Mouse (Mus musculus): ENCODE measurements at regions not wholly inside any gene's neighbourhood (a gene's known extent, or its start where the extent isn't known, plus 50 kb on each side); places are given as distances from the start of the nearest gene placed in this dataset.

GRCm38 (mm10) chr14:105841888-105842287 is 54.7 kb downstream of the Spry2 start:
- in situ Hi-C loops (cut with MboI, MseI) = no loop called here

DNA sequence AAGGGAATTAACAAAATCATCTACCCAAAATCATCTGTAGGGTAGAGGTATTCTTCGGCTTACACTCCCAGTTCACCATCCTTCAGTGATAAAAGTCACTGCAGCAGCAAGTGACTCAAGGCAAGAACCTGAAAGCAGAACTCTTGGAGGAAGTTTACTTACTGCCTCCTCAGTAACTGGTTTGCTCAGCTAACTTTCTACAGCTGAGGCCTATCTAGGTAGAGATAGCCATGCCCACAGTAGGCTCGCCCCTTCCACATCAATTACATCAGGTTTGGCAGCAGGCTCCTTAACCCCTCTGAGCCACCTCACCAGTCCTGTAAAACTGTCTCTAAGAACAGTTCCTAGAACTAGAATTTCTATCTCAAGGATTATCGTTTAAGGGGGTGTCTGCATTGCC is 59.1 kb downstream of the Spry2 start:
- in situ Hi-C loops (cut with MboI, MseI) = no loop called here

- in situ Hi-C loops (cut with MboI, MseI) = no loop called here
Observed at GRCm38 (mm10) chr14:105830701-105831100, 65.9 kb downstream of the Spry2 start.

GRCm38 (mm10) chr14:105830301-105830700 is 66.3 kb downstream of the Spry2 start:
- in situ Hi-C loops (cut with MboI, MseI) = no loop called here

- in situ Hi-C loops (cut with MboI, MseI) = no loop called here
Observed at GRCm38 (mm10) chr14:105823129-105823528, 73.5 kb downstream of the Spry2 start.

- in situ Hi-C loops (cut with MboI, MseI) = no loop called here
Observed at GRCm38 (mm10) chr14:105822653-105823052, 74.0 kb downstream of the Spry2 start.

GRCm38 (mm10) chr14:105819534-105819933 is 77.1 kb downstream of the Spry2 start:
- in situ Hi-C loops (cut with MboI, MseI) = no loop called here

- in situ Hi-C loops (cut with MboI, MseI) = no loop called here
Observed at GRCm38 (mm10) chr14:105818841-105819240, 77.8 kb downstream of the Spry2 start.

DNA sequence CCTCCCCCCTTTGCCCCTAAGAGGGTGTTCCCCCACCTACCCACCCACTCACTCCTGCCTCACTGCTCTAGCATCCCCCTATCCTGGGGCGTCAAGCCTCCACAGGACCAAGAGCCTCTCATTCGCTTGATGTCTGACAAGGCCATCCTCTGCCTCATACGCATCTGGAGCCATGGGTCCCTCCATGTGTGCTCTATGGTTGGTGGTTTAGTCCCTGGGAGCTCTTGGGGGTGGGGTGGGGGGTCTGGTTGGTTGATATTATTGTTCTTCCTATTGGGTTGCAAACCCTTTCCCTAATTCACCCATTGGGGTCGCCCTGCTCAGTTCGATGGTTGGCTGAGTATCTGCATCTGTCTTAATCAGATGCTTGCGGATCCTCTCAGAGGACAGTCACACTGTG is 79.1 kb downstream of the Spry2 start:
- in situ Hi-C loops (cut with MboI, MseI) = no loop called here

DNA sequence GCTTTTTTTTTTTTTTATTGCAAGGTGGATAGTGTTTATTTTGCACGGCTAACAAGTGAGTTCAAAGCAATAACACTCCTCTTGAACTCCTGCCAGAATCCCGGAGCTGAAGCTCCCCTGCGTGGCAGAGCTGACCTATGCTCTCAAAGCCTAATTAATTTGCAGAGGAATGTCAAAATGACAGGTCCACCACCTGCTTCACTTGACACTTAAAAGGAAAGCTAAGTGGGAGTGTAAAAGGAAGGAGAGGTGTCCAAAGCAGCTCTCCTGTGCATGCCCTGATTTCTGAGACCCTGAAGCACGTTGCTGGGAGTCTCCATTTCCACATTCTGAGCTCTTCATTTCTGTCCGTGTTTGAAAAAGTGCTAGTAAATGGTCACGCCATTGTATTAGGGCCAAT is 80.8 kb downstream of the Spry2 start:
- in situ Hi-C loops (cut with MboI, MseI) = no loop called here

- in situ Hi-C loops (cut with MboI, MseI) = no loop called here
Observed at GRCm38 (mm10) chr14:105815281-105815680, 81.3 kb downstream of the Spry2 start.

GRCm38 (mm10) chr14:105813661-105814060 is 83.0 kb downstream of the Spry2 start:
- in situ Hi-C loops (cut with MboI, MseI) = no loop called here

DNA sequence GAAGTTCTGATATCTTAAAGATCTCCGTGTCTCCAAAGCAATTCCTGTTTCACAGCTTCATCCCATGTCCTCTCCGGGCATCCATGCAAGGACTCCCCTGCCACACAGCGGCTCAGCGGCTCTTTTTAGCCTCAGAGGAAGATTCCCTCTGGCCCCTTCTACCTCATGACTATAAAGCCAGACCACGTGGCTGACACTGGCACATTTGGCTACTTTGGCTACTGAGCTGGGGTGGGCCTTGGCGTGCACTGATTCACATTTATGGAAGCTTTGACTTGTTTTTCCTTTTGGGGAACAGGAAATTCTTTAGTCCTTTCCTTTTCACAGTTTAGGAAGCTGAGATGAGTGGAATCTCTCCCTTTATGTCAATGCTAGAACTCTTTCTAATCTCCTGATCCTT is 83.5 kb downstream of the Spry2 start:
- in situ Hi-C loops (cut with MboI, MseI) = no loop called here

GRCm38 (mm10) chr14:105805762-105806161 is 90.9 kb downstream of the Spry2 start:
- in situ Hi-C loops (cut with MboI, MseI) = no loop called here

DNA sequence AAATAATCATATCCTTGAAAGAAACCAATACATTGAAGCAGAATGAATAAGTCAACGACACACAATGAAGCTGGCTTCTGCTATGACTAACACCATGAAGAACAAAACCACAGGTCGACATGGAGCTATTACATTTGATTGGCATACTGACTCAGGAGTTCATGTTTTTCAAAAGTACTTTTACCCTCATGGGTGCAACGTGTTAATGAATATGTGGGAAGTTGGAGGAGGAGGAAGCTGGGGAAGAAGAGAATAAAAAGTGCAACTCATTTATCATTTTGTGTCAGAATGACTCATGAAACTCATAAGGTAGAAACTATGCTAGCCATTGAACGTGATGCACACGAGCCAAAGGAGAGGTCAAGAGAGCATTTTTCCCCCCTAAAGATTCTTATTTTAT is 91.3 kb downstream of the Spry2 start:
- in situ Hi-C loops (cut with MboI, MseI) = no loop called here

GRCm38 (mm10) chr14:105804761-105805160 is 91.9 kb downstream of the Spry2 start:
- in situ Hi-C loops (cut with MboI, MseI) = no loop called here

GRCm38 (mm10) chr14:105803281-105803680 is 93.3 kb downstream of the Spry2 start:
- in situ Hi-C loops (cut with MboI, MseI) = no loop called here

DNA sequence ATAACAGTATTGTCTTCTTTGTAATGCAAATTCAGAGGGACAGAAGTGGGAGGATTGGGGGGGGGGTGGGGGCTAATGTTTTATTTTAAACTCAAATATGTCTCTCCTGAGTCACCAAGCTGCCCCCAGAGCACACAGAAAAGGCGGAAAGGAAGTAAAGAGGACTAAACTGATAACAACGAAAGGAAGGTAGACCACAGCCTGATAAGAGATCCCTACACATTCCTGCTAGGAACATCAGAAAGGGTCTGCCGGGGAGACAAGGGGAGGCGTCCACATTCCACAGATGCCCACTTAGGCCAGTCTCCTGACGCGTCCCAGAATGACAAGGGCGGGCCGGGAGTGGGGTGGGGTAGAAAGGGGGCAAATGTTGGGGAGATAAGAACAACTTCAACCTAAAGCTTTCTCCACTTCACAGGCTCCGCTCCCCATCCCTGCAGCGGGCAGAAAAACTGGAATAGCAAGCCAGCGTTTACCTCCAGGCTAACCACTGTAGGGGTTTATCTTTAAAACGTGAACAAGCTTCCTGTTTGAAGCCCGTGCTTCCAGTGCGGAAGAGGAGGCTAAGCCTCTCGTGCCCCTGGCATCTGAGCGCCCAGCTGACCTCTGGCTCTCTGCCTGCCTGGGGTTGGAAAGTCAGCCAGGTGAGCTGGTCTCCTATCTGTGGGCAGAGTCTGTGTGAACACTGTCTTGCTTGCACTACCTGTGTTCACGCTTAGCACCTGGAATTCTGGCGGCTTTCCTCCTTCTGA is 93.9 kb downstream of the Spry2 start:
- in situ Hi-C loops (cut with MboI, MseI) = no loop called here

DNA sequence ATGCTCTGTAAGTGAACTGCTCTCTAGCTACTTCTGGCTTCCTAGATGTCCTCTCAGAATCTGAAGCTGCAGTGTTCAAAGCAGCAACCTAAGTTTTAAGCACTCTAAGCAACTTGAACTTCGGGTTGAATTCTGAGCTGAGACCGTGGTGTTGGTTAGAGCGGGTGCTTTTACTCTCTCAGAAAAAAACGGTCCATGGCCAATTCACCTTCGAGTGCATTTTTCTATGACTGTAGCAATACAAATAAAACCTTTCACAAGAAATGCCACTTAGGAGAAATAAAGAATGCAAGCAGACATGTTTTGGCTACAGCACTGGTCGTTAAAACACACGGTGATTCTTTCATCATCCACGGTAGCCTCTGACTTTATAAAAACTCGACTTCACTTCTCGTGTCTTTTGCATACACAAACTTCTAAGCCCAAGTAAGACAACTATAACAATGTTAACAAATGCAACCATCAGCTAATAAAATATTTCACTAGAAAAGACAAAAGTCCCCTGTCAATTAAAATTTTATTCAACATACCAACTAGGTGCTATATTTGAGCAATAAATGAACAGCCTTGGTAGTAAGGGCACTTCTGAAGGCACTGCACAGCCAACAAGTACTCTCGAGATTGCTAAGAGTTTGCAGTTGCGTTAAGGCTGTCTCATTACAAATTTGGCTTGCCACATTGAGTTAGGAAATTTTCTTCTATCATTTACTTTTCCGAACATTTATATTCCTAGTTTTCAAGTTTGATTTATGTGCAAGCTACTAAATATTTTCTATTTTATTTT is 96.3 kb downstream of the Spry2 start:
- in situ Hi-C loops (cut with MboI, MseI) = no loop called here

DNA sequence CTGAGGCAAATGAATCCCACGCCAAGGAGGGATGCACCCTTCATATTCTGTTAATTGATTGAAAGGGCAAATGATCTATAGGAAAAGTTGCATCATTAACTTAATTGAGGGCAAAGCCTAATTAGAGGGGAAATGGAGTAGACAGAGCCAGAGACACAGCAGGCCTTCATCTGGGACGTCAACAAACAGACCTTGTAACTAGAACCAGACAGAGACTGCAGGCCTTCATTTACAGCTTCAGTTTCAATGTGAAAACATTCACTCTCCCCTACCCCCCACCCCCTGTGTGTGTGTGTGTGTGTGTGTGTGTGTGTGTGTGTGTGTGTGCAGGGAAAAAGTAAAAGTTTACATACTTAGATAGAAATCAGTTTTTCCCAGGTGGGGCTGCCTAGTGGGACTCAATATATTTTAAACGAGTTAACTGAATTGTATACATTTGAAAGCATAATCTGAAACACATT is 97.2 kb downstream of the Spry2 start:
- in situ Hi-C loops (cut with MboI, MseI) = no loop called here

GRCm38 (mm10) chr14:105793010-105793702 is 103.5 kb downstream of the Spry2 start:
- in situ Hi-C loops (cut with MboI, MseI) = no loop called here

GRCm38 (mm10) chr14:105790441-105790840 is 106.2 kb downstream of the Spry2 start:
- in situ Hi-C loops (cut with MboI, MseI) = no loop called here
